Mouse (Mus musculus): ENCODE results near the gene Gimap8.

GRCm38 (mm10) chr6:48628377-48628776, 18.7 kb upstream of the Gimap8 start:
- TF ChIP-seq POLR2A (IDR thresholded peaks at IDR 0.05; ENCODE audit: insufficient read depth, low read depth, low read length) (no peak), CTCF (IDR thresholded peaks at IDR 0.05) (no peak), EP300 (IDR thresholded peaks at IDR 0.05; ENCODE audit: insufficient read depth, low read depth, low read length) (no peak)
